Mouse (Mus musculus) frontal cortex, postnatal 25 days (tissue): Measurements from ENCODE around the gene Hyal4.

Experiments used
- DNase-seq, 2 experiments: peaks; one replicate each; pipeline ENCODE4 v3.0.0; 2022; ENCODE audit warnings: low spot score in 2 of 2

The Hyal4 gene

DNA sequence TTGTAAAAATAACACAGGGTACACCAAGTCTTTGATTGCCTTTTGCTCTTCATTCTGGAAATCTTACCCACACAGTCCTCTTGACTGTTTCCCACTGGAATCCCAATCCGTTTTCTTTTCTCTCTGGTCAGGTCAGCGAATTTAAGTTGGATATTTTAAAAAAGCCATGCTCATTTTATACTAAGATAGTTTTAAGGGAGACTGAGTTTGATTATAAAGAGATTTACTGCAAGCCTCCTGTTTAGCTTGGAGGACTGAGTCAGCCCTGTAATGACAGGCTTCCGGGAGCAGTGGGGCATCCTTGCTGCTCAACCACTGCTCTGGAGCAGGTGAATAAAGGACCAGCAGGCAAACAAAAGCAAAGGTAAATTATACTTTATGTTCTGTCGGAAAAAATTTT is at the start of gene Hyal4:
Gene Hyal4 (plus strand): TSS at position 301 of the 400 bp plus-strand sequence.
- DNase-seq = no peak

DNA sequence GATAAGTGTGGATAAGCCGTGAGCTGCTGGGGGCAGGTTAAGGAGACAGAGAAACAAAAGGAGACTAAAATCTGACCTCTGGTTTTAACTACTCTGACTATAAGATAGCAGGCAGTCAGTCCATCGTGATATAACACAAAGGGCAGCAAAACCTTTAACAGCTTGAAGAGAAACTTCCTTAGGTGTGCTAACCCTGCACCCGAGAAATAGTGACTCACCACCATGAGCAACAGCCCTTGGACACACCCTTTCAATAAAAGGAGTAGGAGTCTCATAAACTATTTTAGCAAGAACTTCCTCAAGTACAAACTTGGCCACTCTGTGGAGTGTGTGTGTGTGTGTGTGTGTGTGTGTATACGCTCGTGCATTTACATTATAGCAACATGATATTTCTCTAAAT is 41.0 kb upstream of the Hyal4 start:
- no peak for DNase-seq

DNA sequence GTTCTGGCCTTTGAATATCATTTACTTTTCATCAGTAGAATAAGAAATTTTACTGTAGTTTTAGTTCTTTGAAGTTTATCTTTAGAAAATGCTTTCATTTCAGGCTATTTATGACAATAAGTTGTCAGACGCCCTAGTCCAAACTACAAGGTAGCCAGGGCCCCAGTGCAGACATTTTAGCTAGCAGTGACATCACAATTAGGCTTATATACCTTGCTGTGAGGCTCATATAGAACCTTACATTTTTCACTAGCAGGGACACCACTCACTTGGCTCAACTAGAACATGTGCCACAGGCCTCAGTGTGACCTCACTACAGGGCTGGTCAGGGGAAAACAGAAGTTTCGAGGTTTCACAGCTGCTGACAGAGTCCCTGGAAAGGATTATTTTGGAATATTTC is 40.6 kb upstream of the Hyal4 start:
- DNase-seq = no peak

DNA sequence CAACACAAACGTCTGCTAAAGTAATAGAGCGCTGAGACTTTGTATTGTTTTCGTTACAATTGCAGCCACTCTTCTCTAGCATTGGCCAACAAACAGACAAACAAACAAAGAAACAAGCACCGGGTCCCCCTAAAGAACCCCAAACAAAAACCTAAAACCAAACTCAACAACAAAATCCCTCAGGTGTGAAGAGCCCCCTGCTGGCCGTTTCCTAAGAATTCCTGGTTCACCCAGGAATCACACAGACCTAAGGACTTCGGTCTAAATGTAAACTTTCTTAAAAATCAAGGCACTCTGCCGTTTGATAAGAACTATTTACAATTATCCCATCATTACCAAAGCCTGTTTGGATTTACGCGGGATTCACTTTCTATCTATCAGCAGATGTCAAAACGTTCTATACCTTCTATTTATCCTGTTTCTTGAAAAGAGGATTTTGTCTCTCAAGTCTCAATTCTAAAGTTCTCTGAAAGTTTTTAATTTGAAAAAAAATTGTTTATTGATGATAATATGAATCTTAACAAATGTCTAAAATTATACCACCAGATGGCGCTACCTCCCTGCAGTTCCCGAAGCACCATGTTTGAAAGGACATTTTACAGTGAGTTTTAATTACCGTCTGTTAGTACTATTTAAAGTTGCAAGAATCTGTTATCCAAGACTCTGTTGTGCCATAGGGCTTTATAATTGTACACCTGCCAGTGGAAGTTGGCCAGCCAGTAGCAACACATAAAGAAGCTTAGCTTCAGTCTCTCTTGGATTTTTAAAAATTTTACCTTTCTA is 26.6 kb upstream of the Hyal4 start:
- DNase-seq = peak in 1 of 2 experiments; percentile 8

DNA sequence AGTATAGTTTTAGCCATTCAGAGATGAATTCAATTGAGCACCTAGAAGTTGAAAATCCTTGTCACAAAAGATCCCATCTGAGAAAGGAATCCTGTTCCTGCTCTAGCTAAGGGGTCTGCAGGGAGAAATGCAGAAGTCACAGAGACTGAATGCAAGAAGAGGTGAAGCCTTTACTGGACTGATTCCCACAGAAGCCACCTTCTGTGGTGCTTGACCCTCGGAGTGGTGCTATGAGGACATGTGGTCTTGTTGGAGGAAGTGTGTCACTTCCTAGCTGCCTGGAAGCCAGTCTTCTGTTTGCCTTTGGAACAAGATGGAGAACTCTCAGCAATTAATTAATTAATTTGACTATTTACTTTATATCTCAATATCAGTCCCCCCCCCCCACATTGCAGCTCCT is 20.0 kb upstream of the Hyal4 start:
- DNase-seq = no peak

- no peak for DNase-seq
Measured at GRCm38 (mm10) chr6:24732945-24733344, 15.2 kb upstream of the Hyal4 start, which contains the start of gene Hyal6. Gene Hyal6 (plus strand): TSS chr6:24733245.

- DNase-seq = no peak
Measured at GRCm38 (mm10) chr6:24734565-24734964, 13.6 kb upstream of the Hyal4 start.

GRCm38 (mm10) chr6:24759281-24759680 is 11.2 kb downstream of the Hyal4 start:
- DNase-seq = no peak

- no peak for DNase-seq
Measured at GRCm38 (mm10) chr6:24766261-24766660, 18.1 kb downstream of the Hyal4 start.

GRCm38 (mm10) chr6:24779182-24779581 is 31.1 kb downstream of the Hyal4 start:
- DNase-seq = no peak

DNA sequence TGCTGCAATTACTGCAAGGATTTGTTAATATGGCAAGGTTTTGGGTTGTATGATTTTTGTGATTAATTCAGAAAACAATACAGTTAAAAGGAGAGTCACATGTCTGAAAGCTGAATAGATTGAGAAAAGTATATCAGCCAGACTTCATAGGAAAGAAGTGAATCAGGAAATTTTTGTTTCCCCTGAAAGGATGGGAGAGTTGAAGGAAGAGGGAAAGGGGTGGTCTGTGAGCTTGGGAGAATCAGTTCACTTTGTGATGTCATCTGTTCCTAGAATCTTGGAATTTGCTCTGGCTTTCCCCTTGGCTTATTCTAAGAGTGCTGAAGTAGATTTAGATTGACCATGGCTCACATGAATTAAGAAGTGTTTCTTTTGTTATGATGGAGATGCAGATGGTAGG is 42.8 kb downstream of the Hyal4 start, which contains the start of gene Spam1:
Gene Spam1 (plus strand): TSS at position 301 of the 400 bp plus-strand sequence.
- no peak for DNase-seq
